Mouse (Mus musculus): ENCODE results near the gene Rnf220. TPM values are rescaled to one million over a fixed set of nuclear protein-coding genes. Genes with fewer than 3 reads are reported as not detected.

Gene Rnf220
- total RNA-seq, 4 experiments from 2014 or later = 30.3 to 37.3 (median 31.9) TPM

GRCm38 (mm10) chr4:117225250-117225649 lies 271.6 kb downstream of the Rnf220 start:
- no peak for DNase-seq (ENCODE audit: low spot score)

GRCm38 (mm10) chr4:117224122-117224521 lies 272.7 kb downstream of the Rnf220 start:
- no peak for DNase-seq (ENCODE audit: low spot score)

DNA sequence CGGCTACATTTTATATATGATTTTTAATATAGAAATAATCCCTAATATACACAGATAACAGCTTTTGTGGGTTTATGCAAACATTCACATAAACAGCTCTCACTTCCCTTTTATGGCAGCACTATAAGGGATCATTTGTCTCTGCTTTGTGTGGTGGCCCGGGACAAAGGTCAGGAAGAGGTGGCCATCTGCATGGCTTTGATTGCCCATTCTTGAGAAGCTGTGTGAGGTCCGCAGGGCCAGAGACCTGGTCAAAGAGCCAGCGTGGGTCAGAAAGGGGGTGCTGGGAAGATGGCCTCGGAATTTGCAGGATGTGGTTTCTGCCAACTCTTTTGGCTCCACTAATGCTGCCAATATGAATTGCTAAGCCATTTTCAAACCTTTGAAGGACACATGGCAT lies 273.9 kb downstream of the Rnf220 start:
- no peak for DNase-seq (ENCODE audit: low spot score)

GRCm38 (mm10) chr4:117221836-117222235 lies 275.0 kb downstream of the Rnf220 start:
- DNase-seq (ENCODE audit: low spot score) = peak; percentile 21

Other genes with a start within 250 kb of the Rnf220 start
- 10 to 100 TPM; 22.3 to 37.6 (median 30.1) TPM for gene Tmem53, start 245.1 kb downstream of the Rnf220 start, total RNA-seq (2022)
- under 1 TPM in 2 of 4 experiments, not detected in 2; 0.22 to 0.35 TPM for gene Armh1, start 244.9 kb downstream of the Rnf220 start, total RNA-seq (2022)
- 100 to 1,000 TPM in 2 of 4 experiments, 10 to 100 TPM in 2; 85.6 to 111 (median 98.8) TPM for gene Eri3, start 53.3 kb upstream of the Rnf220 start, total RNA-seq (2022)
- 10 to 100 TPM; 15.9 to 23.7 (median 20.9) TPM for gene Dmap1, start 185.2 kb upstream of the Rnf220 start, total RNA-seq (2022)
- not detected for gene Gm12845, start 227.4 kb upstream of the Rnf220 start, total RNA-seq (2022)

All from heart, adult 8-10 months (tissue).